Mouse (Mus musculus) retina, embryonic 14.5 days (tissue): Measurements from ENCODE around the gene Myt1l.

Experiments used
- DNase-seq: peaks from one replicate; pipeline ENCODE4 v3.0.0-alpha.2; 2015; ENCODE audit warnings: low spot score

Gene Myt1l

DNA sequence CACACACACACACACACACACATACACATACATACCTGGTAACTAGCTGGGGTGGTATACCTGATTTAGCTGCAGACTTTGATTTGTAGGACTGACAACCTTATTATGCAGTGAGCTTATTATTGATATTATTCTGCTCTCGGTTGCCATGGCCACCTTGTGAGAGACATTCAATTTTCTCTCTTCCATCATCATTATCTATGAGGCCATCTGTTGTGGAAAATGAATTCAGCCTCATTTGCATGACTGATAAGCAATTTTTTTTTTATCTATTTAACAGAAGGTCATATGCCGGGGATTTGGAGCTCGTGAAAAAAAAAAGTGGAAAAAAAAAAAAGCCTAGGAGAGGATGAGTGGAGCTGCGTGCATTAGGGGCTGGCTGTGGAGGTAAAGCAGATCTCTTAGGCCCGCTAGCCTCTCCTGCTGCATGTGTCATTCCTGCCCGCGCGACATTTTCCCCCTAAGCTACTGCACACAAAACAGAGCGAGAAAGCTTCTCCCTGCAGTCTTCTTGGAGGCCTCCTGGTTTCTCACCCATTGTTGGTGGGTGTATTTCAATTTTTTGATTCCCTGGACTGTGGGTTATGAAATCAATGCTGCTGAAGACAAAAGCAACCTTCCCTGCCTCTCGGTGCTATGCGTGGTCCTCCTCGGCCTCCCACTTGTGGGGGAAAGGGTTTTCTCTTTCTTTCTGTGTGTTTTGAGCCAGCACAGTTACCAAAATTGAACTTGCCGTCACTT, at the start of gene Myt1l:
Gene Myt1l, plus strand, starts transcription at position 354 of the 741 bp plus-strand sequence.
- DNase-seq, result no peak

- no peak for DNase-seq
Observed at GRCm38 (mm10) chr12:29486424-29487035, 41.7 kb upstream of the Myt1l start.

- peak; percentile 61 for DNase-seq
Observed at GRCm38 (mm10) chr12:29526236-29526644, 1.9 kb upstream of the Myt1l start.

GRCm38 (mm10) chr12:29527048-29527761, 979 bp upstream of the Myt1l start:
- peak; percentile 70 for DNase-seq

GRCm38 (mm10) chr12:29530241-29530725, 2.1 kb downstream of the Myt1l start:
- DNase-seq, result peak; percentile 83

- DNase-seq, result no peak
Observed at GRCm38 (mm10) chr12:29530823-29531222, 2.6 kb downstream of the Myt1l start.

DNA sequence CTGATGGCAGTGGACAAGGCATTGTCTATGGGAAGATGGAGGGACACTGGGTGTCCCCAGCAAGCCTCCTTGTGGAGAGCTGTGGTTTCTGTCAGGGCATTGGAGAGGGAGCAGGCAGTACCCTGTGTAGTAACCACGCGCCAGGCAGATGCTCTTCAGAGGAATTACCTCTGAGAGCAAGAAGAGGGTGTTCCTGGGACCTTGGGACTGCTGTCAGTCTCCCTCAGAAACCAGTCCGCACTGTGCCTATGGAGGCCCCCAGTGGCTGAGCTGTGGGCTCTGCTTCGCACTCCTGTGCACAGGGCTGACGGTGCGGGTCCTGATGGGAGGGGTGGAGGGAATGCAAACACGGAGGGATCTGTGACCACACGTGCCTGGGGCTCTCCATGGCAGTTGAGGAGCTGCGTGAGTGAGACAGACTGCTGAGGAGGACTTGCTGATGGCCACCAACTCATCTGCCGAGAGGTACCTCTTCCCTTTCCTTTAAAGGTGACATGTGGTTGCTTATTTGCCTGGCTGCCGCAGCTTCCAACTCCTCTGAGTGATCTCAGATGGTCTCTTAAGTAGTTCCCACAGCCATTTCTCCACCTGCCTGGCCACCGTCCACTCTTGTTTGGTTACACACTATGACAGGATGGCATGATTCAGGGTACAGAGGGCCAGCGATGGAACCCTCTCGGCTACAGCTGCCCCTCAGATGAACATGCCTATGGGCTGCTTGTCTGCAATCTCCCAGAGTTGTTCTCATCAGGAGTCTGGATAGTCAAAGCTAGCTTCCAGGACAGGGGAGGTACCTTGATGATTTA, 5.1 kb downstream of the Myt1l start:
- peak; percentile 35 for DNase-seq

DNA sequence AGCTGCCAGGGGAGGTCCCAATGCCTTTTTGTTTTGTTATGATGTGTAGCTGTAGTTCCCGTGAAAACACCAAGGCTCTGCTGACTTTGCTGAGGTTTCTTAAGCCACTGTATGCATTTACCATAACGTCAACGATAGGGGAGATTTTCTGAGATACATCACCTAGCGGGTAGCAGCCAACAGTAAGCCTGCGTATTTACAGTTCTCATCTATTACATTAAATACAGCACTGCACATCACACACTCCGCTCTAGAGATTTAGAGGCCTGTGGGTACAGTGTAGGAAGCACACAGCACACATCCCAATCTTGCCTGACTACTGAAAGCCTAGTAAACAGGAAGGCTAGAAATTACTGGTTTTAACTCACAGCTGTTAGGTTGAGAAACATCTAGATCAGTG, 6.1 kb downstream of the Myt1l start:
- DNase-seq, result peak; percentile 48

DNA sequence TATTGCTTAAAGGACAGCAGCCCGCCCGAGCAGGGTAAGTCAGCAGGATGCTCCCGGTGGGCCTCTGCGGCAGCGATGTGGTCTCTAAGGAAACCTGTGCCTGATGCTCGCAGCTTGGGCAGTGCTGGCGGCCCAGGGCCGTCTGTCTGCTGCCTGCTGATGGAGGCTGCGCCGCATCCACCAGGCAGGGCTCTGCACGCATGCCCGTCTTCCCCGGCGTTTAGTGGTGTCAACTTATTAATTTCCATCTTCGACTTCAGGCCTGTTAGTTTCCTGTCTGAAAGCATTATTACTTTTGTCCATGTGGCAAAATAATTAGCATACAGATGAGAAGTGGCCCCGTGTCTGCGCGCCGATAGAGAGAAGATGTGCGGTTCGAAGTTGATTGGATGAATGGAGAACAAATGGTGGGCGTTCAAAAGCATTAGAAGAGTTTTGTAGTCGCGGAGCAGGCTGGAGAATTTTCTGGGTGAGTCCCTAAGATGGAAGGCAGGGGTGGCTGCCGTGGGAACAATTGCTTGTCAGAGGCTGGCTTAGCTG, 6.6 kb downstream of the Myt1l start:
- DNase-seq, result peak; percentile 53

DNA sequence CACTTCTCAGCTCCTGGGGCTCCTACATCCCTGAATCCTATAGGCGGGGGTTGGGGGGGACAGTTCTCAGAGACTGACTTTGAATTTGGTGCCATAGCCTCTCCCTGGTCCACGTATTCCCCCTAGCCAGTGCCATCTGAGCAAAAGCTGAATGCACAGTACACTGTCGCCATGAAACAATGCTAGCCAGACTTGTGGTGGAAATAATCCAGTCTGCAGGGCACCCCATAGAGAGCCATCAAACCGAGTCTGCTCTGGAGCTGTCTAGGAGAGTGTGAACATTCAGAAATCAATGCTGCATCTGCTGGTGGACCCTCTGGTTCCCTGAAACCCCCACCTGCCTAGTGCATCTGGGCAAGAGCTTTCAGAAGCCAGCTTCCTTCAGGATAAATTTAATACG, 9.7 kb downstream of the Myt1l start:
- peak; percentile 42 for DNase-seq

DNA sequence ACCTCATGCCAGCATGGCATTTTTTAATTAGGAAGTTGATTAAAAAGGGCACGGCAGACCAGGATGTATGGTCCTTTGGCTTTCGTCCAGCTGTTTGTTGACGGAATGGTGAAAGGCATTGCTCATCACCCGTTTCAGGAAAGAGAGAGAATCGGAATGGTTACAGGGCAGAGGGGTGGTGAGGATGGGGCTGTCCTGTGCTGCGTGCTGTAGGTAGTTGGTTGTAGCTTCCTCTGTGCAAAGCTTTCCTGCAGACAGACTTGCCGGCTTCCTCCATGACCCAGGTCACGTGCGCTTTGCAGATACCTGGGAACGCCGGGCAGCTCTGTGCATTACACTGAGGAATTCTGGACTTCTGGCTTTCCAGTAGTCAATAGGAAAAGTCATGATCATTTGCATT, 10.3 kb downstream of the Myt1l start:
- no peak for DNase-seq

DNA sequence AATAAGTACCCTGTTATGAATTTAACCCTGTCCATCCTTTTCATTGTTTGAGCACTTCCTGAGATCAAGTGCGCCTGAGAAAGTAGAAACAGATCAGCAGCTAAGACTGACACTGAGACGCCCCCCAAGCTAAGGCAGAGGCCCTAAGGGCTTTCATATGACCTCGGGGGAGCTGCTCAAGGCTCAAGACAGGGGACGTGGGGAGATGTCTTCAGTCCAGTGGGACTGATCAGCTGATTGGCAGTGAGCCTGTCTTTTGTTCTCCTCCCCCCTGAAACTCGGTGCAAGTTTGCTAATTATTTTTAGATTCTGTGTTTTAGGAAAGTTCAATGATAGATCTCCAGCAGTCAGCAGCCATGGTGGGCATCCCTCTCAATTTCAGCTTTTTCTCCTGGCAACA, 10.9 kb downstream of the Myt1l start:
- DNase-seq, result no peak

GRCm38 (mm10) chr12:29540741-29541140, 12.6 kb downstream of the Myt1l start:
- DNase-seq, result no peak

DNA sequence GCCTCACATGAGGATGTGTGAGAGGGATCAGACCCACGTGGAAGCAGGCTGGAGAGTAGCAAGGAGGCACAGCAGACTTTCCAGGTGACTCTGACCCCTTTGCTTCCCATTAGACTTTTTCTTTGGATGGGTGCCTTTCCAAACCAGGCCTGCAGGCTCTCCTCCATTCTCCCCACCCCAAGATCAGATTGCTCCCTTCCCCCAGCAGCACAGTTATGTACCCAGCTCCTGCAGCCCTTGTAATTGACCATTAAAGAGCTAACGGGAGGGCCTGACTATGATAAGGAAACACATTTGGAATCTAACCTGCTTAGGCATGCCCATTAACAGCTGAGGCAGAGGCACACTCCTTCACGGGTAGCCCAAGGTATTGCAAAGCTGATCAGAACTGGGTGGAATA, 17.9 kb downstream of the Myt1l start:
- no peak for DNase-seq

- DNase-seq, result no peak
Observed at GRCm38 (mm10) chr12:29547112-29547511, 18.9 kb downstream of the Myt1l start.

GRCm38 (mm10) chr12:29547755-29548154, 19.6 kb downstream of the Myt1l start:
- no peak for DNase-seq

DNA sequence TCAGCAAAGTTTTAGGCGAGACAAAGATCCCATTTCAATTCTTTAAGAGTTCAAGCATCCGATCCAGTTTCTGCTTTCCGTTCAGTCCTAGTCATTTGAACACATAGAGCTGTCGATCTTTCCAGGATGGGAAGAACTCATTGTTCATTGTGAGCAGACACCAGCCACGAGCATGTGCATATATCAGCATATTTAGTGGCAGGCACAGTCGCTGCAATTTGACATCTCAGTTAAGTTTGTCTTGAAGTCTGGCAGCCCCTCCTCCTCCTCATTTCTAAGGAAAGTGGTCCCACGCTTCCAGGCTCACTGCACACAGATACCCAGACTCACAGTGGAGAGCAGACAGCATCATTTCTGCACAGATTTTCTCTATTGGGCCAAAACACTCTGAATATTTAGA, 25.0 kb downstream of the Myt1l start:
- DNase-seq, result no peak

- DNase-seq, result no peak
Observed at GRCm38 (mm10) chr12:29555718-29556117, 27.5 kb downstream of the Myt1l start.

DNA sequence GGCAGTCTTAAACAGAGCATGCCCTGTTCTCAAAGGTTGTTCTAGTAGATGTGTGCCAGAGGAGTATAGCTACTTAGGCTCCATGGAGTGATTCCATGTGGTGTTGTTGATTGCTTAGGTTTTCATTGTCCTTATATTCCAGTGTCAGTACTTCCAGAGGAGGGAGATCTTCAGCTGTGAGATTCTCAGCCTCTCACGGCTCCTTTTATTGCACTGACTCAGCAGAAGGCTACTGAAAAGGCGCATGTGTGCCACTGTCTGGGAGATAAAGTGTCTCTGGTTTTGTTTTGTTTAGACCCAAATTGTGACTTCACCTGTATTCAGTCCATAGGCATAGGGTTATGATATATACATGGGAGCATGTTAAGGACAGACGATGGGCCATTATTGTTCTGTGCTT, 28.2 kb downstream of the Myt1l start:
- DNase-seq, result no peak

DNA sequence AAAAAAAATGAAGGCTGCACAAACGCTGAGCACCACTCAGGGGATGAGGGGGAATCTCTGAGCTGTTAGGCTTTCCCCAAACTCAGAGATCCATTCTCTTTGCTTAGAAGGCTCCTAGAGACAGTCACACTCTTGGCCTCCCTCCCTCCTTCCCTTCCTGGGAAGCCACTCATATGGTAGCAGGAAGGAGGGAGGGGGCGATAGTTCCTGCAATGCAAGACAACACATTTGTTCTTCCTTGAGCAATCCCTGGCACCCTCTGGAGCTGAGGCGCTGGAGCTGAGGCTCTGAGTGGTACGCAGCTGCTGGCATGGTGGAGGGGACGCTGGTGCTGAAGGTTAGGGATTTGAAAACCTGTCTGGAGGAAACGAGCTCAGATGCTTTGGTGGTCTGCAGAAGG, 28.7 kb downstream of the Myt1l start:
- DNase-seq, result no peak

- no peak for DNase-seq
Observed at GRCm38 (mm10) chr12:29559769-29560168, 31.6 kb downstream of the Myt1l start.

- no peak for DNase-seq
Observed at GRCm38 (mm10) chr12:29561222-29561621, 33.0 kb downstream of the Myt1l start.
